Mouse (Mus musculus) macrophage (primary cell): ENCODE data around the gene Hist1h4h. TPM values are rescaled to one million over a fixed set of nuclear protein-coding genes. Genes with fewer than 3 reads are reported as not detected.

Experiments
- H3K27ac ChIP-seq: fragments of 350-480 bp; formaldehyde crosslinking; 2 replicates; pipeline ENCODE4 v1.9.0; 2021
- H3K36me3 ChIP-seq: fragments of 350-480 bp; formaldehyde crosslinking; 2 replicates; pipeline ENCODE4 v1.9.0; 2021; ENCODE audit errors: inconsistent target
- H3K4me3 ChIP-seq: fragments of 350-480 bp; formaldehyde crosslinking; 2 replicates; pipeline ENCODE4 v1.9.0; 2021; ENCODE audit errors: inconsistent target
- H3K79me2 ChIP-seq: fragments of 350-480 bp; formaldehyde crosslinking; 2 replicates; pipeline ENCODE4 v1.9.0; 2021; ENCODE audit errors: inconsistent target
- WGBS: methylation state at CpG from one replicate; pipeline ENCODE4 v1.1.7; 2026; ENCODE audit warnings: inconsistent platforms; ENCODE audit not compliant: missing documents; 5-methylcytosine and 5-hydroxymethylcytosine counted together
- polyA plus RNA-seq: library from polyadenylated mRNA; stranded (reverse); fragments of 250-400 nt; gene quantifications from 3 replicates; pipeline ENCODE4 v1.2.4, GENCODE M21; 2018; ENCODE audit warnings: inconsistent platforms
- total RNA-seq, 78 experiments: library from RNA; depleted of rRNA; stranded (reverse); fragments of 250-400 nt; gene quantifications; 1 replicate in 9 of 78; 2 replicates in 24 of 78; 3 replicates in 43 of 78; 4 replicates in 2 of 78; pipeline ENCODE4 v1.2.4; 2018; ENCODE audit warnings: inconsistent platforms in 56 of 78

Hist1h4h gene
- total RNA-seq (2018; cell fraction: chromatin; rRNA removed): 10 to 100 TPM in 17 of 26 experiments, 1 to 10 TPM in 7, not detected in 2; 2.5 to 65.3 (median 15.5) TPM
- total RNA-seq (2018; cell fraction: cytosol; rRNA removed): 100 to 1,000 TPM in 8 of 26 experiments, 10 to 100 TPM in 18; 16.2 to 226 (median 79.6) TPM
- 100 to 1,000 TPM in 1 of 26 experiments, 10 to 100 TPM in 22, 1 to 10 TPM in 3; 3.2 to 104 (median 26.4) TPM for total RNA-seq (2018; cell fraction: nucleus; rRNA removed)
- 1.0 to 1.9 TPM in 2 of 3 replicates, not detected in the other for polyA plus RNA-seq

DNA sequence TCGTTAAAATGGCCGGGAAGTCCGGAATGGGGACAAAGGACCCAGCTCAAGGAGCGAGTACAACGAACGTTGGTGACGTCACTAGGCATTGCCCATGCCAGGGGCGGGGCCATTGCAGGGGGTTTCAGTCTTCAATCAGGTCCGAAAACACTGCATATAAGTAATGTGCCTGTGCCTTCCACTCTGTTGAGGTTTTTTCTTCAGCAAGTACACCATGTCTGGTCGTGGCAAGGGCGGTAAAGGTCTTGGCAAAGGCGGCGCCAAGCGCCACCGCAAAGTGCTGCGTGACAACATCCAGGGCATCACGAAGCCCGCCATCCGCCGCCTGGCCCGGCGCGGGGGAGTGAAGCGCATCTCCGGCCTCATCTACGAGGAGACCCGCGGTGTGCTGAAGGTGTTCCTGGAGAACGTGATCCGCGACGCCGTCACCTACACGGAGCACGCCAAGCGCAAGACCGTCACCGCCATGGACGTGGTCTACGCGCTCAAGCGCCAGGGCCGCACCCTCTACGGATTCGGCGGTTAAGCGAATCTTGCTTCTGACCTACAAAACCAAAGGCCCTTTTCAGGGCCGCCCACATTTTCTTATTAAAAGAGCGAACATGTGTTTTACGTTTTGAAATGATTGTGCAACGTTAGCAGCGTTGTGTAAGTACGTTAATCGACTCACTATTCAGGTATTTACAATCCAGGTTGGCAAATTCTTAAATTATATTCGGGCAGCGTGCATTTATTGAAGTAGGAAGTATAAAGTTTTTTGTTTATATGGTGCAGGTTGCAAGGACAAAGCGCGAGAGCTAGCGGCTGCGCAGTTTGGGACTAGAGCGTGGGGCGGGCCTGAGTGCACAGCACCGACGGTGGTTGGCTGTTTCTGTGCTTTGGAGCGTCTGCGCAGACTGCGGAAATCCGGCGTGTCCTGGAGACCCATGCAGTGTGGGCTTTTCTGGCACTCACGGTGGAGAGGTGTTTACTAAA, at the start of gene Hist1h4h:
Gene Hist1h4h (plus strand): TSS at position 150 of the 975 bp plus-strand sequence.
- H3K36me3 ChIP-seq: no peaks in the 10 kb centered on the region
- peak within 1 kb of the TSS; percentile 58 for H3K4me3 ChIP-seq
- no peaks in the 10 kb centered on the region for H3K79me2 ChIP-seq
- peak within 1 kb of the TSS; percentile 91 for H3K27ac ChIP-seq
- WGBS: under 1% methylated on average over 50 of the region's 70 CpGs

DNA sequence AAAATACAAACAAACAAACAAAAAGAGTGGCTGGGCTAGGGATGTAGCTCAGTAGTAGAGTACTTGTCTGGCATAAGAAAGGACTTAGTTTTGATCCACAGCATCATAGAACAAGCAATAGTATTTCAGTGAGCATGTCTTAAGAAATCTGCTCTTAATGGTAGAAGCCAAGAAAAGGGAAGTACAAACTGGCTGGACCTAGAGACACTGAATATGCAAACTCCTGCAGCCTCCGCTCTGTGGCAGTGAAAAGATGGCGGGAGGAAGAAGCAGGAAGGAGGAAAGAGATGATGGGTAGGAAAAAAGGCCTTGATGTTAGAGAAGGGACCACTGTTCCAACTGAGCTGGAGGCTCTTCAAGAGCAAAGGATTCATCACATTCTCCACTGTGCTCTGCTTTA, 47.7 kb upstream of the Hist1h4h start:
- Histone ChIP-seq H3K36me3 (no peaks in the 10 kb centered on the region), H3K79me2 (no peaks in the 10 kb centered on the region), H3K4me3 (no peak overlapping the region), H3K27ac (no peak overlapping the region)
- 60% methylated on average over 2 of the region's 2 CpGs for WGBS

DNA sequence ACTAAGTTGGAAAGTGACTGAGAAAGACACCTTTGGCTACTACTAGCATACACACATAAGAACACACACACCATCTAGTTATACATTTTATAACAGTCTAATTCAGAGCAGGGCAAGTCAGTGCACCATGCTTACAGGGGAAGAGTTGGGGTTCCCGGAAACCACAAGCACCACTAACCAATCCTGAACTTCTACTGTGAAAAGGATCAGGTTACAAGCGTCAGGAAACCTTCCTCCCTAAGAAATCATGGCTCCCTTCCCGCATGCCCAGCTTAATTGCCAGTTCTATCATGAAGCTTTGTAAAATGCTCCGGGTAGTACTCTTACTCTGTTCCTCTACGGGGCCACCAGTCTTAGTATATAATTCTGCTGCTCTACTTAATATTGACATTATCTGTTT, 45.6 kb upstream of the Hist1h4h start:
- H3K79me2 ChIP-seq: no peaks in the 10 kb centered on the region
- H3K4me3 ChIP-seq: no peak overlapping the region
- no peak overlapping the region for H3K27ac ChIP-seq
- H3K36me3 ChIP-seq: no peaks in the 10 kb centered on the region
- WGBS: 48% methylated on average over 5 of the region's 5 CpGs

DNA sequence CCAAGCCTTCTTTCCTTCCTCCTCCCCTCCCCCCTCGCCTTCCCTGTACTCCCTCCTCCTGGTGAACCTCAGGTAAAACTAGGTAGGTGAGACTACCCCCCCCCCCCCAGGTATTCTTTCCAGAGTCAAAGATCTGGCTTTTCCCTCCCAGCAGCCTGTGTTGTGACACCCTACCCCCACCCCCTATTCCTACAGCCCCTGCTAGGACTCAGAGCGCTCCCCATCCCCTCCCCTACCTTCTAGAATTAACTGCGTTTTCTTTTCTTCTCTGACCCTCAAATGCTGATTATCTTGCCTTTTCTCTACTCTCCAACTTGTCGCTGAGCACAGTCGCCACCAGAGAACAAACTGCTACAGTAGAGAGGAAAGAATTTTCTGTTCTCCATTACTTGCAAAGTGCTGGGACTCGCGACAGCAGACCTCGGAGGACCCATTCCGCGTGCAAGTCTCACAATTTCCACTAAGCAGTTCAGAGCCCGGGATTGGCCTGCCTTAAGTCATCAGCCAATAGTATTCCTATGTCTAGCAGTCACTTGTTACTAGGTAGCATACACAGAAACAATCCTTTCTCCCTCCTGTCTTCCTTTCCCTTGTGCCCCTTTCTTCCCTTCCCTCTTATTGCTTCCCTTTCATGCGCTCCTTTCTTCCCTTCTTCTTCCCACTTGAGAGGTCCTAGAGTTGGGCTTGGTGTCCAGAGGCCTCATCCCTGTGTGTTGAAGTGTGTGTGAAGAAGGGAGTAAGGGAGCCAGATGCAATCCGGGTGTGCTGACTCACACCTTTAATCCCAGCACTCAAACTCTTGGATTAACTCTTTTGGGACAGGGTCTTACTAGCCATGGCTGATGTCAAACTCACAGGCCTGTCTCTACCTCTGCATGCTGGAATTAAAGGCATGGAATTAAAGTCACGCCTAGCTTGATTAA, 42.2 kb upstream of the Hist1h4h start, which contains the start of gene Btn2a2:
Gene Btn2a2 (minus strand): TSS at position 458 of the 923 bp plus-strand sequence.
- WGBS: 16% methylated on average over 12 of the region's 14 CpGs
- no peaks in the 10 kb centered on the region for H3K79me2 ChIP-seq
- H3K27ac ChIP-seq: no peak within 1 kb of the TSS
- no peaks in the 10 kb centered on the region for H3K36me3 ChIP-seq
- no peak within 1 kb of the TSS for H3K4me3 ChIP-seq

DNA sequence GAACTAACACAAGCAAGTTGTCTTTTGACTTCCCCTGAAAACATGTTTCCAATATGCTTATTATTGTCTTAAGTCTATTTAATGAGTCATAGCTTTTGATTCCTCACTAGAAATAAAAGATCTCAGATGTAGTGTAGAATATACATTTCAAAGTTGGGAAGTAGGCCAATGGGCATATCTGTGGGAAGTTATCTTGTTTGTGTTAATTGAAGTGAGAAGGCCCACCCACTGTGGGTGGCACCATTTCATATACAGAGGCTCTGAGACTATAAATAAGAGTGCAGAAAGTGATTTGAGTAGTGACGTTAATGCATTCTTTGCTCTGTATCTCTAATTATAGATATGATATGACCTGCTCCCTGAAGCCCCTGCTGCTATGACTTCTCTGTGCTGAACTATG, 40.0 kb upstream of the Hist1h4h start:
- 75% methylated on average over 1 of the region's 1 CpGs for WGBS
- H3K36me3 ChIP-seq: no peaks in the 10 kb centered on the region

DNA sequence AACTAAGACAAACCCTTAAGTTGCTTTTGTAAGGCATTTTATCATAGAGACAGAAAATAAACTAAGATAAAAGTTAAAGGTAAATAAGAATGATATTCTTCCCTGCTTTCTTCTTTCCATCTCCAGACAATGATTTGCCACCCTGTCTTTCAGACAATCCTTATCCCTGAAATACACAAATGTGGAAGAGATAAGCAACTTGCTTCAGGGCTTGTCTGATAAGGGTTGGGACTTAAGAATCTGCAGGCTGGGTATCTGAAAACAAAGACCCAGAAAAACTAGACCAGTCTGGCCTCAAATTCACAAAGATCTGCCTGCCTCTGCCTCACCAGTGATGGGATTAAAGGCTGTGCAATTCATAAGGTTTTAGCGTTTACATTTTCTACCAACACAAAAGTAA, 39.6 kb upstream of the Hist1h4h start:
- no peak overlapping the region for H3K4me3 ChIP-seq
- 29% methylated on average over 1 of the region's 1 CpGs for WGBS
- H3K27ac ChIP-seq: no peak overlapping the region
- no peaks in the 10 kb centered on the region for H3K36me3 ChIP-seq
- H3K79me2 ChIP-seq: no peaks in the 10 kb centered on the region

More for the DNA sequence above, 40.0 kb upstream of the Hist1h4h start:
- no peak overlapping the region for H3K4me3 ChIP-seq
- no peak overlapping the region for H3K27ac ChIP-seq
- H3K79me2 ChIP-seq: no peaks in the 10 kb centered on the region

DNA sequence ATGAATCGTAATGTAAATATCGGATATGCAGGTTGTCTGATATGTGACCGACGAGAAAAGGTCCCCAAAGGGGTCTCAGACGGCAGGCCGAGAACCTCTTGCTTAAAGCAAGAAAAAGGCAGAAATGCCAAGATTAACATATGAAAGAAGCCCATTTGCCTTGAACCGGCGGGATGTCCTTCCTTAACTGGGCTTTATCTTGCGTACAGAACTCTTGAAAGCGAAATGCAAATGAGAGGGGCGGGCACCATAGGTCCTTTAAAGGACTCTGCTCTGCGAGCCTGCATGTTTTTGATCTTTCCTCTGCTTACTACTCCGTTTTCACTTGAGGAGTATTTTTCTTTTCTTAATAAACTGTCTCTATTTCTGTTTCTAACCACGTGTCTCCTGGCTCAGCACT, 38.9 kb upstream of the Hist1h4h start:
- Histone ChIP-seq H3K36me3 (no peaks in the 10 kb centered on the region), H3K79me2 (no peaks in the 10 kb centered on the region), H3K4me3 (0 out of 2 replicates have a peak overlapping the region, but pooled peaks have one; percentile 2), H3K27ac (no peak overlapping the region)
- WGBS: 41% methylated on average over 13 of the region's 14 CpGs

DNA sequence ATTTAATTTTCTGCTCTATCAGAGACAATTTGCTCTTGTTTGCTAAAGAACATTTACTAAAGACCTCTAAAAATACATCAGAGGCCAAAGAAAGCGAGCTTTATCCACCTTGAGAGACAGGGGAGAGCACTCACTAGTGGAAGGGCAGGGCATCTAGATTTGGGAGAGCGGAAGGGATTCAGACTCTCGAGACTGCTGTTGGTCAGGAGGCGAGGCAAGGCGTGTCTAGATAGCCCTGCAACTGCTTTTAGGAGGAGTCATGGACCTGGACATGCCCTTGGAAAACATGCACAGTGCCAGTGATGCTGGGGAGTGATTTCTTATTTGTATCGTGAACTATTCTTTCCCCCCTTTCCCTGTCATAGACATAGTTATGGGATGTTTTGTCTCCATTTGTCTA, 35.3 kb upstream of the Hist1h4h start:
- Histone ChIP-seq H3K27ac (no peak overlapping the region), H3K36me3 (no peaks in the 10 kb centered on the region), H3K4me3 (no peak overlapping the region), H3K79me2 (no peaks in the 10 kb centered on the region)
- WGBS: 95% methylated on average over 6 of the region's 6 CpGs

DNA sequence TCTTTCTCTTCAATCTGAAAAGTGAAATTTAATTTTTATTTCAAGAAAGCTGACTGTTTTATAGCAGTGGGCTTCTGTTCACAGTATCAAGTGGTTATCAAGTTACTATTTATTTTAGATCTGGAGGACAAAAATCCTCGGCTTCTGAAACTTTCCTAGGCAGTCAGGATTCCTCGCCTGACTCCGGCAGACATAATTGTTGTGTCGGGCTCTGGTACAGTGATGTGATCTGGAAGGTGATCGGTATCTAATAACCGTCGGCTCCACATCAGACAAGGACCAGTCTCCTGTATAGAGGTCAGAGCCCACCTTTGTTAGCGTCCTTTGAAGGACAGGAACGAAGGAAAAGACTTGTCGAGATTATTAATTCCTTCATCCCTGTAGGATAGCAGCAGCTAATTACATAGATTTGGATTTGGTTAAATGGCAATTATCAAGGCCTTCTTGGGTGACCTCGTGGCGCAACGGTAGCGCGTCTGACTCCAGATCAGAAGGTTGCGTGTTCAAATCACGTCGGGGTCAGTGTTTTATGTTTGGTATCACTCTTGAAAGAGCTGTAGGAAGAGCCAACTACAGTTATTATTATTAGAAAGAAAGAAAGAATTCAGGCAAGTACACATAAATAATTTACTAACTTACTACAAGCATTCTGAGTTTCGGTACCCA, 33.1 kb upstream of the Hist1h4h start:
- no peak overlapping the region for H3K27ac ChIP-seq
- WGBS: 74% methylated on average over 19 of the region's 19 CpGs
- H3K4me3 ChIP-seq: no peak overlapping the region
- H3K36me3 ChIP-seq: no peaks in the 10 kb centered on the region
- no peaks in the 10 kb centered on the region for H3K79me2 ChIP-seq

DNA sequence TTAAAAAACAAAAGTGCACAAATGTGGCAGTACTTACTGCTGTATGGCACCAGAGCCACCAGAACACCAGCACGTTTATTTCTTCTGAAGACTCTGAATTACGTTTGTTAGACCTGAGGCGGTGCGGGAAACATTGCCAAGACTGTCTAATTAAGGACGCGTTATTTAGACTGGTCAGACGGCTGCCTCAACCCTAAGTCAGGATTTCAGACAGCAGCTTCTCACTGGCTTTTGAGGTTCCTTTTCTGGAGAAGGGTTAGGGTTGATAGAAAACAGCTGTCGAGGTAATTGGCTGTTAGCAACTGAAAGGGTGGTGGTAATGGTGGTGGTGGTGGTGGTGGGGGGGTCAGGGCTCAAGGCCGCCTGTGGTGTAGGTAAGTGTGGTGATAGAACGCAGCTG, 32.2 kb upstream of the Hist1h4h start:
- 55% methylated on average over 10 of the region's 10 CpGs for WGBS
- no peaks in the 10 kb centered on the region for H3K36me3 ChIP-seq
- H3K4me3 ChIP-seq: no peak overlapping the region
- no peak overlapping the region for H3K27ac ChIP-seq
- H3K79me2 ChIP-seq: no peaks in the 10 kb centered on the region

DNA sequence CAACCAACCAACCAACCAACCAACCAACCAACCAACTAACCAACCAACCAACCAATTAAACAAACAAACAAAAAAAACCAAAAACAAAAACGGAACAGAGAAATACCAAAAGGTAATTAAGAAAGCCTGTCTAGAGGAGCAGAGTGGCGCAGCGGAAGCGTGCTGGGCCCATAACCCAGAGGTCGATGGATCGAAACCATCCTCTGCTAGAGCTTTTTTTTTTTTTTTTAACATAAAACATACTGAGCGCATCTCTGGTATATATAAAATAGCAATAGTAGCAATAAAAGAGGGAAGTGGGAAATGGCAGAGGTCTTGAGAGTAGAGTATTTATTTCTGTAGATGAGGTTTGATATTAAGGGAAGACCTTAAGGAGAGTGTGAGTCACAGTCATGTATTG, 30.9 kb upstream of the Hist1h4h start:
- H3K79me2 ChIP-seq: no peaks in the 10 kb centered on the region
- WGBS: 77% methylated on average over 7 of the region's 7 CpGs
- no peak overlapping the region for H3K27ac ChIP-seq
- no peak overlapping the region for H3K4me3 ChIP-seq
- H3K36me3 ChIP-seq: no peaks in the 10 kb centered on the region

DNA sequence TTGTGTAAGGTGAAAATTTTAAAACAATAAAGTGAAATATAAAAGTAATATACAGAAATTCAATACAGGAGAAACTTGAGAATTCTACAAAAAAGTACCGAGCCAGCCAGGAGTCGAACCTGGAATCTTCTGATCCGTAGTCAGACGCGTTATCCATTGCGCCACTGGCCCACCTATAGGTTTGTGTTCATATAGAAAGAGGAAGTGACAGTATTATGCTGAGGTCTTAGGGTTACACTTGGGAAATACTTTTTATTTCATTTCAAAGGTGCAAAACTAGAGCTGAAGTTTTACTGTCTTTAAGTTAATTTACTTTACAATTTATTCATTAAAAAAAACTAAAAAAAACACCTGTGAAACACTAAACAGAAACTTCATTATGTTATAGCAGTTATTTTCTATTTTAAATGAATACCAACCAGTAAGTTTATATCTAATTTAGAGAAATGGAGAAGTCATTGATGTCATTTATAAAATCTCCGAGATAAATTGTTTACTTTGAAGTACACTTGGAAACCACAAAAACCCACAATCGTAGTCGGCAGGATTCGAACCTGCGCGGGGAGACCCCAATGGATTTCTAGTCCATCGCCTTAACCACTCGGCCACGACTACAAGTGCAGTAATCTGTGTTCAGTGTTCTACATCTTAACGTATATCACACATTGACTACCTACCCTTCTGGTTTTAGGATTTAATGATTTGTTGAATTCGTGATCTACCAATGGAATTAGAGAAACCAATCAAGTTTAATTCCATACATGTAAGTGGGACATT, 30.2 kb upstream of the Hist1h4h start:
- Histone ChIP-seq H3K36me3 (no peaks in the 10 kb centered on the region), H3K4me3 (no peak overlapping the region), H3K79me2 (no peaks in the 10 kb centered on the region), H3K27ac (no peak overlapping the region)
- WGBS: 20% methylated on average over 17 of the region's 17 CpGs

DNA sequence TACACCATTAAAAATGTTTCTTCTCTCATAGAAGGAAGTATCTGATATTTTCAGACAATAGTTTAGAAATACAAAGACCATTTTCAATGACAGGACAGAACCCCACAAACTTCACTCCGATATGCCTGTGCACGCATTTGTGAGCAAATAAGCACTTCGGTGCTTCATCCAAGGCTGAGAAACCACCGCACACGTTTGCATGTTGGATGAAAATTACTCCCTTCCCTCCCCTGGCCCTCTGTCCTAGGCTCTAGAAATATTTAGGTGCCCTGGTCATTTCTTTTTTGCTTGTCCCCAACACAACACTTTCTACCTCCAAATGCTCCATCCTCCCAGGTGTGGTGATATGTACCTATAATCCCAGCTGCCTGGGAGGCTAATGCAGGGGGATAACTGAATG, 29.3 kb upstream of the Hist1h4h start:
- Histone ChIP-seq H3K27ac (no peak overlapping the region), H3K36me3 (no peaks in the 10 kb centered on the region), H3K79me2 (no peaks in the 10 kb centered on the region), H3K4me3 (no peak overlapping the region)
- 64% methylated on average over 5 of the region's 5 CpGs for WGBS
